Comparison of ENCODE assay signal across 15 mouse cellular contexts in genomic region chr3:136233507-136233906, GRCm38 (mm10).
"Had no signal": no experiment of that assay in that cellular context is flagged by ENCODE, and none has a peak within 500 bp of the region (broad histone marks: within the 10 kb centered on the region; RNA-seq: fewer than 3 reads in every experiment).

No protein-coding gene starts in this region.

- H3K4me3 ChIP-seq: neural tube, embryonic 15.5 days; stomach, embryonic 15.5 days had no signal

- H3K4me2 ChIP-seq: neural tube, embryonic 15.5 days; stomach, embryonic 15.5 days had no signal

- H3K4me1 ChIP-seq: neural tube, embryonic 15.5 days; stomach, embryonic 15.5 days had no signal

- H3K9me3 ChIP-seq: neural tube, embryonic 15.5 days; stomach, embryonic 15.5 days had no signal

- H3K27me3 ChIP-seq: neural tube, embryonic 15.5 days; stomach, embryonic 15.5 days had no signal

- H3K27ac ChIP-seq: neural tube, embryonic 15.5 days; stomach, embryonic 15.5 days; stomach, postnatal 0 days had no signal

- H3K36me3 ChIP-seq: neural tube, embryonic 15.5 days; stomach, embryonic 15.5 days had no signal

- H3K9ac ChIP-seq: neural tube, embryonic 15.5 days; stomach, embryonic 15.5 days had no signal

- DNase-seq: retina, postnatal 1 day; right cerebral cortex, adult 18-20 months; right cerebral cortex, postnatal 14 days; right cerebral cortex, postnatal 25 days; right cerebral cortex, postnatal 4 days; spleen, adult 18-20 months; thymus, adult 18-20 months; thymus, adult 2 months; thymus, postnatal 14 days; thymus, postnatal 25 days; thymus, postnatal 36 days; thymus, postnatal 4 days had no signal
